Mouse (Mus musculus): ENCODE measurements around the gene Cenps. TPM values are rescaled to one million over a fixed set of nuclear protein-coding genes. Genes with fewer than 3 reads are reported as not detected.
"Not testable (repeated sequence)": the region's sequence is repeated elsewhere in the genome, so short reads cannot be mapped to it uniquely, and the experiment has no call there.

The Cenps gene
- polyA plus RNA-seq, 1 experiment from 2014 or later = 22.6 TPM

DNA sequence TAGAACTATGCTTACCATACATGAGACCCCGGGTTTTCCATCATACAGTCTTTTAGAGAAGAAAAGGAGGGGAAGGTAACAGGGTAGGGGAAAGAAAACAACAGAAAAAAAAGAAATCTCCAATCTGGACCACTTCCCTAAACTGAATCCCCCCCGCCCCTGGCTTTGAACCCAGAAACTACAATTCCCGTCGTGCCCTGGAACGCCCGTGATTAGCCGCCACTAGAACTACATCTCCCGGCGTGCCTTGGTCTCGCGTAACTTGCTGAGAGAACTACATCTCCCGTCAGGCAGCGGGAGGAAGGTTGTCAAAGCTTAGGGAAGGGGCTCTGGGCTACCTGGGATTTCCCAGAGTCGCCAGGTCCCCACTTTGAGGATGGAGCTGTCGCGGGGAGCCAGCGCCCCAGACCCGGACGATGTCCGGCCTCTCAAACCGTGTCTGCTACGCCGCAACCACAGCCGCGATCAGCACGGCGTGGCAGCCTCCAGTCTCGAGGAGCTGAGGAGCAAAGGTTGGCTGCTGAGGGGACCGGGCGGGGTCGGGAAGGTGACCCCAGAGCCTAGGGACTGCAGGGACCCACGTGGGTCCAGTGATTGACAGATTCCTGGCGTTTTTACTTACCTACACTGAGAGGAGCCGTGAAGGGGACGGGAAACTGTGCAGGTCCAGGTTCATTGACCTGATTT lies 33.4 kb downstream of the Cenps start, which contains the start of gene Dffa:
Gene Dffa (plus strand): TSS at position 272 of the 687 bp plus-strand sequence.
- no peak within 1 kb of the TSS for H3K27ac ChIP-seq

DNA sequence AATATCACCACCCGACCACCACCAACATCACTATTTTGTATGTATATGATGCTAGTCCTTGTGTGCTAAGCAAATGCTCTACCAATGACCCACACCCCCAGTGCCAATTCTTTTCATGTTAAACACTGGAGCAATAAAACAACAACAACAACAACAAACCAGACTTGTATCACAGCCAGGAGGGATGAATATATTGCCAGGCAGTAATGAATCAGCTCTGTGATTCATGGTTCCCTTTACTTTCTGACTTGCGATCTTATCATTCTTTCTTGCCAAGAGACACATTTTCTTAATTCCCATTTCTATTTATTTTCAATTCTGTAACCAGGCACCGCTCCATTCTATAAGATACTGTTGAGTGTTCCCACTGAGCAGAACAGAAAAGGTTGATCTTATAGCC lies 36.0 kb downstream of the Cenps start:
- Histone ChIP-seq H3K4me2 (no peak overlapping the region), H3K9ac (no peak overlapping the region), H3K27me3 (replicated peaks) (no peaks in the 10 kb centered on the region), H3K9me3 (no peaks in the 10 kb centered on the region), H3K4me1 (peaks cover 18% of the 10 kb centered on the region), H3K4me3 (replicated peaks) (no peak overlapping the region), H3K36me3 (no peaks in the 10 kb centered on the region), H3K27ac (no peak overlapping the region)
- no peak for ATAC-seq (ENCODE audit: insufficient read depth, low FRiP score, low read depth)
- WGBS = 86% methylated on average over 3 of the region's 3 CpGs

More for the DNA sequence above, 33.4 kb downstream of the Cenps start, which contains the start of gene Dffa:
- Histone ChIP-seq H3K36me3 (0 out of 2 replicates have a peak, but pooled peaks cover 11% of the 10 kb centered on the region), H3K4me2 (peak within 1 kb of the TSS; percentile 84), H3K9me3 (no peaks in the 10 kb centered on the region), H3K4me3 (replicated peaks) (peak within 1 kb of the TSS; percentile 77), H3K27me3 (replicated peaks) (no peaks in the 10 kb centered on the region), H3K4me1 (peaks cover 6% of the 10 kb centered on the region; the same call in 1 of the 2 replicates), H3K9ac (peak within 1 kb of the TSS; percentile 55)
- peak; percentile 80 for ATAC-seq (ENCODE audit: insufficient read depth, low FRiP score, low read depth)
- 1% methylated on average over 35 of the region's 35 CpGs for WGBS

- H3K4me2 ChIP-seq; H3K9me3 ChIP-seq; H3K4me3 ChIP-seq (replicated peaks); H3K27me3 ChIP-seq (replicated peaks); H3K9ac ChIP-seq; H3K27ac ChIP-seq; ATAC-seq (ENCODE audit: insufficient read depth, low FRiP score, low read depth); H3K36me3 ChIP-seq: not testable (repeated sequence)
- H3K4me1 ChIP-seq = peaks cover 18% of the 10 kb centered on the region
- WGBS = 86% methylated on average over 12 of the region's 12 CpGs
These were observed 37.0 kb downstream of the Cenps start for GRCm38 (mm10) chr4:149100449-149100848.

DNA sequence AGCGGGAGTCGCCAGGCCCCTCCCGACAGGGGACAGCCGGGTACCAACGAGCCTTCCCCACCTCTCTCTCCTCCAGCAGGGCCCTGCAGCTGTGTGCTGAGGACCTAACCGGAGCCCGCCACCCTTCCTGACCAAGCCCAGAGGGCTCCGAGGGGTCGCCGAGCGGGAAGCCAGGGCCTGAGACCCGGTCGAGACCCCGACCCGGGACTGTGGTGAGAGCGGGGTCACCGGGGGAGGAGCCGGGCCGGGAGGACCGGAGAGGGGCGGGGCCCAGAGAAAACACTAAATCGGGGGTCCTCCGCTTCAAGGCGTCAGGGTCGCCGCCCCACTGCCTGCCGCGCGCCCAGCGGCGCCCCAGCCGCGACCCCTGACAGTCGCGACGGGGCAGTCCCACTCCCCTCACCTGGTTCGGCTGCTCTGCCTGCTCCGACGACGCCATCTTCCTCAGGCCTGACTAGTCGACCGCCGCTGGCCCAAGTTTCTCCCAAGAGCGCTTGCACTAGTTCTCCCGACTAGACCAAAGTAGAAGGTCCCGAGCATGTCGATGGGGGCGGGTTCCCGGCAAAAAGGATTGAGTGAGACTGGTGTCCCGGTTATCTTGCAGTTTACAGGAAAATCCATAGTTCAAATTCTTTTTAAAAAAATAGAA lies 37.9 kb downstream of the Cenps start, which contains the start of gene Pex14:
Gene Pex14 (minus strand): TSS at position 508 of the 649 bp plus-strand sequence.
- no peaks in the 10 kb centered on the region for H3K27me3 ChIP-seq (replicated peaks)
- H3K9ac ChIP-seq = peak within 1 kb of the TSS; percentile 89
- WGBS = under 1% methylated on average over 49 of the region's 50 CpGs
- H3K27ac ChIP-seq = peak within 1 kb of the TSS; percentile 48
- H3K4me1 ChIP-seq = peaks cover 13% of the 10 kb centered on the region
- H3K9me3 ChIP-seq = no peaks in the 10 kb centered on the region
- peak within 1 kb of the TSS; percentile 92 for H3K4me2 ChIP-seq
- H3K4me3 ChIP-seq (replicated peaks) = peak within 1 kb of the TSS; percentile 99
- peak; percentile 81 for ATAC-seq (ENCODE audit: insufficient read depth, low FRiP score, low read depth)
- H3K36me3 ChIP-seq = no peaks in the 10 kb centered on the region

DNA sequence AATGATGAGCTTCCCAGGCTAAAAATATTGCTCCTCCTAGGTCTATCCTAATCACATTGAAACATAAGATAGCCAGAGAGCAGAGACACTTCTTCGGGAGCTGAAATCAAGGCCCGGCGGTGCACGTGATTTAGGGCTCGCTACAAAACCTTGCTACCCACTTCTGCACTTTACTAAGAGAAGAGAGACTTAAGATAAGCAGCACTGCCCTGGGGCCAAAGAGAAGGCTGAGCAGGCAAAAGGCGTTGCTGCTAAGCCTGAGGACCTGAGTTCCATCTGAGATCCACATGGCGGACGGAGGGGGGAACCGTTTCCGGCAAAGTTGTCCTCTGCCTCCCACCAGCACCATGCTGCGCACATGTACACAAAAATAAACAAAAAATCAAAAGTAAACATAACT lies 38.9 kb downstream of the Cenps start:
- no peaks in the 10 kb centered on the region for H3K9me3 ChIP-seq
- peak overlapping the region; percentile 99 for H3K4me3 ChIP-seq (replicated peaks)
- peaks cover 11% of the 10 kb centered on the region for H3K4me1 ChIP-seq
- WGBS = 14% methylated on average over 11 of the region's 11 CpGs
- 0 out of 2 replicates have a peak, but pooled peaks cover 4% of the 10 kb centered on the region for H3K36me3 ChIP-seq
- ATAC-seq (ENCODE audit: insufficient read depth, low FRiP score, low read depth) = no peak
- H3K9ac ChIP-seq = peak overlapping the region; percentile 89; the same call in 1 of the 2 replicates
- no peak overlapping the region for H3K27ac ChIP-seq
- H3K4me2 ChIP-seq = peak overlapping the region; percentile 92
- H3K27me3 ChIP-seq (replicated peaks) = no peaks in the 10 kb centered on the region

GRCm38 (mm10) chr4:149097956-149098355 lies 39.5 kb downstream of the Cenps start:
- no peak for ATAC-seq (ENCODE audit: insufficient read depth, low FRiP score, low read depth)
- Histone ChIP-seq H3K9ac (no peak overlapping the region), H3K36me3 (0 out of 2 replicates have a peak, but pooled peaks cover 4% of the 10 kb centered on the region), H3K4me1 (peaks cover 11% of the 10 kb centered on the region), H3K27ac (no peak overlapping the region), H3K9me3 (no peaks in the 10 kb centered on the region), H3K4me2 (peak overlapping the region; percentile 92), H3K4me3 (replicated peaks) (peak overlapping the region; percentile 99; the same call in 1 of the 2 replicates), H3K27me3 (replicated peaks) (no peaks in the 10 kb centered on the region)
- 76% methylated on average over 3 of the region's 3 CpGs for WGBS

- Histone ChIP-seq H3K4me3 (replicated peaks) (no peak overlapping the region), H3K36me3 (peaks cover 4% of the 10 kb centered on the region; the same call in 1 of the 2 replicates), H3K27ac (no peak overlapping the region), H3K4me1 (no peaks in the 10 kb centered on the region), H3K9me3 (no peaks in the 10 kb centered on the region), H3K27me3 (replicated peaks) (no peaks in the 10 kb centered on the region), H3K4me2 (no peak overlapping the region), H3K9ac (no peak overlapping the region)
- ATAC-seq (ENCODE audit: insufficient read depth, low FRiP score, low read depth) = no peak
- WGBS = 82% methylated on average over 8 of the region's 8 CpGs
These were observed 46.1 kb downstream of the Cenps start for GRCm38 (mm10) chr4:149091364-149091763.

DNA sequence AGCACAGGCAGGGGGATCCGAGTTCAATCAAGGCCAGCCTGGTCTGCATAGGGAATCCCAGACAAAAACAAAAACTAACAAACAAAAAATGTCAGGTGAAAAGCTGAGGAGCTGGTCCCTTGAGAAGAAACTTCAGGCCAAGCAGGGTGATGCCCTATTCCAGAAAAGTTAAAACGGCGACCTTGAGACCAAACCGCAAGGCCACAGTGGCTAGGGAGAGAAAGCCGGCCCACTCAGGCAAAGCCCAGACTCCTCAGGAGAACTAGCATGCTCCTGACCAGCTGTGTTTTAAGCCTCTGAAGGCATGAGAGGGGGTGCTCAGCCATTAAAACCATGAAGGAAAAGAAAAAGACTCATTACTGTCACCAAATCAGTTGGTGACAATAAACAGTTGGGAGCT lies 52.0 kb downstream of the Cenps start:
- 76% methylated on average over 5 of the region's 5 CpGs for WGBS
- Histone ChIP-seq H3K36me3 (no peaks in the 10 kb centered on the region; the same call in 1 of the 2 replicates), H3K9ac (no peak overlapping the region), H3K4me2 (no peak overlapping the region), H3K27ac (no peak overlapping the region), H3K9me3 (no peaks in the 10 kb centered on the region), H3K4me1 (0 out of 2 replicates have a peak, but pooled peaks cover 8% of the 10 kb centered on the region), H3K27me3 (replicated peaks) (no peaks in the 10 kb centered on the region), H3K4me3 (replicated peaks) (no peak overlapping the region)
- ATAC-seq (ENCODE audit: insufficient read depth, low FRiP score, low read depth) = no peak

DNA sequence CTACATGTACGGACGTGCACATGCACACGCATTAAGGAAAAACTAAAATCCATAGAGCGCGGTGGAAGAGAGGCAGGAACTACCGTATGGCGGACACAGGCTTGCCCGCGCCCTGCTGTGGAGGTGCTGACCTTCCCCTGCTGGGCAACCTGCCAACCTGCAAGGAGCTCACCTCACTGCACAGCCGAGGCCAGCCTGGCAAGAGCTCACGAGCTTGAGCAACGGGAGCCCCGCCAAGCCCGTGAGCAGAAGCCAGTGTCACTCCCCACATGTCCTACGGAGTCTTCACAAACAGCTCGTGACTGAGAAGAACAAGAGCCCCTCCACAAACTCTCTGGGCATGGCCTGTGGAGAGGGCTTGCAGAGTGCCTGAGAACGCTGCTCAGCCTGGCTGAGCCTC lies 55.9 kb downstream of the Cenps start:
- WGBS = 59% methylated on average over 17 of the region's 17 CpGs
- ATAC-seq (ENCODE audit: insufficient read depth, low FRiP score, low read depth) = peak; percentile 83; the same call in 1 of the 2 replicates
- H3K9ac ChIP-seq = no peak overlapping the region
- peak overlapping the region; percentile 35; the same call in 1 of the 2 replicates for H3K27ac ChIP-seq
- no peak overlapping the region for H3K4me3 ChIP-seq (replicated peaks)
- H3K36me3 ChIP-seq = no peaks in the 10 kb centered on the region; the same call in 1 of the 2 replicates
- H3K9me3 ChIP-seq = no peaks in the 10 kb centered on the region
- no peak overlapping the region for H3K4me2 ChIP-seq
- H3K27me3 ChIP-seq (replicated peaks) = no peaks in the 10 kb centered on the region
- peaks cover 11% of the 10 kb centered on the region; the same call in 1 of the 2 replicates for H3K4me1 ChIP-seq

DNA sequence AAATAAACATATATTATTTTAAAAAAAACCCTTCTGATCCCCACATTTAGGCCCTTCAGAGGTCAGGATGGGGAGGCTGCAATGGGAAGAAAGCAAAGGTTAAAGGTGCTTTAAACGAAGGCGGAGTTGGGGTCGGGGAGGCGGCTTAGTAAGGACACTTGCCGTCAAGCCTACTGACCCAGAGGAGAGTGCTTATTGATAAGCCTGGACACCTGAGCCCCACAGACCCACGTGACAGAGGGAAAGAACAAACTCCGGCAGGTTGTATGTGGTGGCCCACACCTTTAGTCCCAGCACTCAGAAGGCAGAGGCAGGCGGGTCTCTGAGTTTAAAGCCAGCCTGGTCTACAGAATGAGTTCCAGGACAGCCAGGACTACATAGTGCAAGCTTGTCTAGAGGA lies 57.3 kb downstream of the Cenps start:
- Histone ChIP-seq H3K9ac (no peak overlapping the region), H3K4me2 (no peak overlapping the region), H3K27me3 (replicated peaks) (no peaks in the 10 kb centered on the region), H3K4me3 (replicated peaks) (no peak overlapping the region), H3K9me3 (no peaks in the 10 kb centered on the region), H3K27ac (no peak overlapping the region), H3K36me3 (no peaks in the 10 kb centered on the region; the same call in 1 of the 2 replicates), H3K4me1 (peaks cover 15% of the 10 kb centered on the region)
- ATAC-seq (ENCODE audit: insufficient read depth, low FRiP score, low read depth) = no peak
- WGBS = 77% methylated on average over 8 of the region's 8 CpGs

GRCm38 (mm10) chr4:149079629-149080028 lies 57.8 kb downstream of the Cenps start:
- ATAC-seq (ENCODE audit: insufficient read depth, low FRiP score, low read depth) = no peak
- Histone ChIP-seq H3K4me2 (no peak overlapping the region), H3K9me3 (no peaks in the 10 kb centered on the region), H3K27me3 (replicated peaks) (no peaks in the 10 kb centered on the region), H3K9ac (no peak overlapping the region), H3K27ac (no peak overlapping the region), H3K36me3 (no peaks in the 10 kb centered on the region), H3K4me1 (peaks cover 15% of the 10 kb centered on the region), H3K4me3 (replicated peaks) (no peak overlapping the region)
- 78% methylated on average over 6 of the region's 6 CpGs for WGBS

GRCm38 (mm10) chr4:149078261-149078660 lies 59.2 kb downstream of the Cenps start:
- Histone ChIP-seq H3K4me2 (no peak overlapping the region), H3K9ac (no peak overlapping the region), H3K36me3 (no peaks in the 10 kb centered on the region), H3K4me1 (peaks cover 15% of the 10 kb centered on the region), H3K9me3 (no peaks in the 10 kb centered on the region), H3K4me3 (replicated peaks) (no peak overlapping the region), H3K27ac (no peak overlapping the region), H3K27me3 (replicated peaks) (no peaks in the 10 kb centered on the region)
- ATAC-seq (ENCODE audit: insufficient read depth, low FRiP score, low read depth) = no peak
- 33% methylated on average over 4 of the region's 4 CpGs for WGBS

All from stomach, embryonic 15.5 days (tissue).